Mouse (Mus musculus) embryonic facial prominence, embryonic 13.5 days (tissue): ENCODE measurements around the gene Tapt1. TPM values are rescaled to one million over a fixed set of nuclear protein-coding genes. Genes with fewer than 3 reads are reported as not detected.

ENCODE experiments used
- ATAC-seq: fragments of 200-750 bp; cut with Nextera tagmentation; 2 replicates; pipeline ENCODE4 v1.8.0; 2017; ENCODE audit warnings: low read depth; ENCODE audit not compliant: insufficient number of reproducible peaks, insufficient read depth, low FRiP score, low TSS enrichment
- H3K27ac ChIP-seq: fragments of 300-500 bp; sonication (generic); 2 replicates; pipeline ENCODE4 v1.5.1; 2015; ENCODE audit warnings: moderate library complexity, mild to moderate bottlenecking, inconsistent platforms
- H3K27me3 ChIP-seq: fragments of 300-500 bp; sonication (generic); 2 replicates; pipeline ENCODE4 v1.6.1; 2015; ENCODE audit warnings: mild to moderate bottlenecking, inconsistent platforms
- H3K36me3 ChIP-seq: fragments of 300-500 bp; sonication (generic); 2 replicates; pipeline ENCODE4 v1.6.1; 2015; ENCODE audit warnings: mild to moderate bottlenecking, inconsistent platforms
- H3K4me1 ChIP-seq: fragments of 300-500 bp; sonication (generic); 2 replicates; pipeline ENCODE4 v1.6.1; 2015; ENCODE audit warnings: inconsistent platforms
- H3K4me2 ChIP-seq: fragments of 300-500 bp; sonication (generic); 2 replicates; pipeline ENCODE4 v1.6.1; 2015; ENCODE audit warnings: moderate library complexity, mild to moderate bottlenecking, inconsistent platforms
- H3K4me3 ChIP-seq: fragments of 300-500 bp; sonication (generic); 2 replicates; pipeline ENCODE4 v1.5.1; 2015; ENCODE audit warnings: mild to moderate bottlenecking, inconsistent platforms
- H3K9ac ChIP-seq: fragments of 300-500 bp; sonication (generic); 2 replicates; pipeline ENCODE4 v1.6.1; 2015; ENCODE audit warnings: mild to moderate bottlenecking, inconsistent platforms
- H3K9me3 ChIP-seq: fragments of 300-500 bp; sonication (generic); 2 replicates; pipeline ENCODE4 v1.6.1; 2016; ENCODE audit warnings: inconsistent platforms
- WGBS: fragments of 180-500 bp; shearing (Covaris S2); methylation state at CpG from one replicate; pipeline ENCODE4 v1.1.7; 2015; ENCODE audit warnings: mixed read lengths; 5-methylcytosine and 5-hydroxymethylcytosine counted together
- polyA plus RNA-seq: library from polyadenylated mRNA; unstranded; fragments of >200 nt; fragmentation: Nextera tagmentation; extraction: Ambion mirVana; gene quantifications from 2 replicates; pipeline ENCODE4 v1.2.1, GENCODE M21; 2015

Gene Tapt1
- polyA plus RNA-seq, 1 experiment from 2014 or later = 34.1 TPM

- no peak for ATAC-seq
- no peak overlapping the region for H3K4me2 ChIP-seq
- H3K4me1 ChIP-seq = no peaks in the 10 kb centered on the region
- H3K27me3 ChIP-seq = 0 out of 2 replicates have a peak, but pooled peaks cover 3% of the 10 kb centered on the region
- H3K4me3 ChIP-seq = no peak overlapping the region
- no peak overlapping the region for H3K27ac ChIP-seq
- no peaks in the 10 kb centered on the region for H3K36me3 ChIP-seq
- no peak overlapping the region for H3K9ac ChIP-seq
- WGBS = 81% methylated on average over 5 of the region's 5 CpGs
- H3K9me3 ChIP-seq = no peaks in the 10 kb centered on the region
These were observed 24.0 kb upstream of the Tapt1 start for GRCm38 (mm10) chr5:44250211-44250955.

DNA sequence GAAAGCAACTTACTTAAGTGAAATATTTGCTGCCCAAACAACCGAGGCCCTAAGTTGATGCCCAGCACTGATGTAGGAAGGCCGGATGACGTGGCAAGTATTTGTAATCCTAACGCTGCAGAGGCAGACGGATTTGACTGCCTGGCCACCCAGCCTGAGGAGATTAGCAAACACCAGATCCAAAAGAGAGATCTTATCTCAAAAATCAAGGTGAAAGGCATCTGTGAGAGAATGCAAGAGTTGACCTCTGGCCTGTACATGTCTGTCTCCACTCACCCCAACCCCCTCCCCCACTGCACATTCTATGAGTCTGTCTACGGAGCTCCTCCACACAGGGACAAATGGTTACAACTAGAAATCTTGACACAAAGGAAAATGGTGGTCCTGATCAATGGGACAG is 22.9 kb upstream of the Tapt1 start:
- 61% methylated on average over 6 of the region's 6 CpGs for WGBS

DNA sequence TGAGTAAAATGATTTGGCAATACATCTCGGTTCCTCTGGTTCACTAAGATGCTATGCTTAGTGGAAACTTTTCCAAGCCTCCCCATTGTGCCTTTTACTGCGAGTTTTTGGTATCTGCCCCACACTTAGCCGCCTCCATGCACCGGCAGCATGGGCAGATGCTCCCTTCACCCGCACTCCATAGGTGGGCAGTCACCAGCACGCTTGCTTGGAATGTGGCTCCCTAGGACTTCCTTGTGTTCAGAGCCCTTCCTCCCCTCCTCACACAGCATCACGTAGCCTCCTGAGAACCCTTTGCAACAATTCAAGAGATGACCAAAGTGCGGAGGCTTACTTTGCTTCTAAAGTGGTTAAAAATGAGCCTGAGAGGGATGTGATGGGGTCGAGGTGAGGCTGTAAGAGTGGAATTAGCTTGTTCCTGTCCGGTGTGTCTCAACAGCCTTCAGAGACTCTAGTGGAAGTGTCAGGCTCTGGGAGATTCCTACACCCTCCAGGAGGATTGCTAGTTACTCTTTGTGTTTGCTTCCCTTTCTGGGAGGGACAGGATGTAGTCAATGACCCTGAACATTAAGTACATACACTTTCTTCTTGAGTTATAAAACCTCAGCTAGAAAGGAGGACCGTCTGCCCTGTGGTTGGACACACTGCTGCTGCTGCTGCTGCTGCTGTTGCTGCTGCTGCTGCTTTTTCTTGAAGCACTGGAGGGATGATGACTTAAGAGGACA is 20.2 kb upstream of the Tapt1 start:
- Histone ChIP-seq H3K4me3 (no peak overlapping the region), H3K36me3 (no peaks in the 10 kb centered on the region), H3K9me3 (no peaks in the 10 kb centered on the region), H3K27me3 (0 out of 2 replicates have a peak, but pooled peaks cover 3% of the 10 kb centered on the region), H3K4me2 (no peak overlapping the region), H3K27ac (no peak overlapping the region), H3K9ac (no peak overlapping the region), H3K4me1 (no peaks in the 10 kb centered on the region)
- 32% methylated on average over 11 of the region's 11 CpGs for WGBS
- ATAC-seq = no peak

More for the DNA sequence above, 22.9 kb upstream of the Tapt1 start:
- H3K4me1 ChIP-seq = no peaks in the 10 kb centered on the region
- no peak overlapping the region for H3K4me2 ChIP-seq
- H3K36me3 ChIP-seq = no peaks in the 10 kb centered on the region
- H3K9ac ChIP-seq = no peak overlapping the region
- no peak overlapping the region for H3K4me3 ChIP-seq
- no peak for ATAC-seq
- H3K27ac ChIP-seq = no peak overlapping the region
- H3K27me3 ChIP-seq = 0 out of 2 replicates have a peak, but pooled peaks cover 3% of the 10 kb centered on the region
- no peaks in the 10 kb centered on the region for H3K9me3 ChIP-seq

- ATAC-seq = no peak
- Histone ChIP-seq H3K4me2 (no peak overlapping the region), H3K27me3 (0 out of 2 replicates have a peak, but pooled peaks cover 3% of the 10 kb centered on the region), H3K9me3 (no peaks in the 10 kb centered on the region), H3K27ac (no peak overlapping the region), H3K4me3 (no peak overlapping the region), H3K36me3 (no peaks in the 10 kb centered on the region), H3K4me1 (0 out of 2 replicates have a peak, but pooled peaks cover 4% of the 10 kb centered on the region), H3K9ac (no peak overlapping the region)
- WGBS = 76% methylated on average over 7 of the region's 7 CpGs
These were observed 18.5 kb upstream of the Tapt1 start for GRCm38 (mm10) chr5:44244894-44245423.

GRCm38 (mm10) chr5:44242828-44243227 is 16.4 kb upstream of the Tapt1 start:
- Histone ChIP-seq H3K4me3 (no peak overlapping the region), H3K4me1 (0 out of 2 replicates have a peak, but pooled peaks cover 4% of the 10 kb centered on the region), H3K9ac (no peak overlapping the region), H3K4me2 (no peak overlapping the region), H3K9me3 (no peaks in the 10 kb centered on the region), H3K36me3 (no peaks in the 10 kb centered on the region), H3K27me3 (0 out of 2 replicates have a peak, but pooled peaks cover 3% of the 10 kb centered on the region), H3K27ac (no peak overlapping the region)
- 65% methylated on average over 4 of the region's 4 CpGs for WGBS
- ATAC-seq = no peak

DNA sequence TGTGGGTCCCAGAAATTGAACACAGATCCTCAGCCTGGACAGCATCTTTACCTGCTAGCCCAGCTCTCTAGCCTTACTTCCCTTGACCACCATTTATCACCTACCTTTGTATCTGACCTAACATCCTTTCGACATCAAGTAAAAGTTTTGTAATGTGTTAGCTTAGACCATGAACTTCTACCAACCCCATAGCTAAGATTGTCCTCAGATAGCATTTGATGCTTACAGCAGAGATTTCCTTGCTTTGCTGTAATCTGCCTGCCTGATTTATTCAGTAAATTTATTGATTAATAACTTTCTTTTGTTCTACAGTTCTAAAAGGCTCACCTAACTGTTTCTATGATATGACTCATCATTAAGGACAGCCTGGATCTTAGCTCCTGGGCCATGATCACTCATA is 15.3 kb upstream of the Tapt1 start:
- H3K4me2 ChIP-seq = no peak overlapping the region
- no peak overlapping the region for H3K4me3 ChIP-seq
- H3K4me1 ChIP-seq = 0 out of 2 replicates have a peak, but pooled peaks cover 4% of the 10 kb centered on the region
- no peaks in the 10 kb centered on the region for H3K36me3 ChIP-seq
- H3K9ac ChIP-seq = no peak overlapping the region
- no peak overlapping the region for H3K27ac ChIP-seq
- 0 out of 2 replicates have a peak, but pooled peaks cover 3% of the 10 kb centered on the region for H3K27me3 ChIP-seq
- 96% methylated on average over 1 of the region's 1 CpGs for WGBS
- ATAC-seq = no peak
- H3K9me3 ChIP-seq = no peaks in the 10 kb centered on the region

DNA sequence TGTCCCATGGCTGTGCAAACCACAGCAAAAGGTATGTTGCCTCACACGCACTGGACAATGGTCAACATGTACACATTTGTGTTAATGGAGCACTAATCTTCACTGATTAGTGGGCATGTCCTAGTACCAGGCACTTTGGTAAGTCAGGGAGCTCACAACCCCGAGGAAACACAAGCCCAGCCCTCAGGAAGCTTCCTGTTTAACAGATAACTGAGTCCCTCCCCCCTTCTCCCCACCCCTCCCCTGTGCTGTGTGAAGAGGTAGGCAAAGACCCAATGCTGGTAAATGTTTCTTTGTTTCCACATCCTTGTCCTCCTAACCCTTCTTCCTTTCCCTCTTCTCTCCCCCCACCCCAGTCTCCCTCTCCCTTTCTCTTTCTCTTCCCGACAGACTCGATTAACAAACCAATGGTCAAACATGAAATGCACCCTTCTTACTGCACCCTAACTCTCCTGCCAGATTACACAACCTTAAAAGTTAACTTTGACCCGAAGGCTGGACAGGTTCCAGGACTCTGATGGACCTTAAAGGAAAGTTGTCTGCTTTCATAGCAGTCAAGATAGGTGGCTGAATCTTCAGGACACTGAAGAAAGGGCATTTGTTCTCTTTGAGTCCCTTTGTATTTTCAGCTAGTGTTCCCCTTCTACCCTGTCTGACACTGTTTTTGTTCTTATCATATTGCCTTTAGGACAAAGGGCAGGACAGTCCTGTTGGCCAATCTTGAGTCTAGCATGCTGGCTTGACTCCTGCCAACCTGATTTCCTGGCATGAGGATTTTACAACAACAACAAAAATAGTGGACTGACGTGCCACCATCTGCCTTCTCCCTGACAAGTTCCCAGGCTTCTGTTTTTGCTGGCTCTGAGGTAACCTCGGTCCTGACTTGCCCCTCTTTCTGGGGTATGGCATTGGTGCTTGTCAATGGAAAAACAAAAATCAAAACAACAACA is 13.0 kb upstream of the Tapt1 start:
- Histone ChIP-seq H3K4me3 (no peak overlapping the region), H3K4me2 (no peak overlapping the region), H3K4me1 (0 out of 2 replicates have a peak, but pooled peaks cover 4% of the 10 kb centered on the region), H3K36me3 (peaks cover 5% of the 10 kb centered on the region; the same call in 1 of the 2 replicates), H3K27me3 (no peaks in the 10 kb centered on the region), H3K9ac (no peak overlapping the region), H3K9me3 (no peaks in the 10 kb centered on the region), H3K27ac (no peak overlapping the region)
- ATAC-seq = no peak
- WGBS = 45% methylated on average over 7 of the region's 7 CpGs

DNA sequence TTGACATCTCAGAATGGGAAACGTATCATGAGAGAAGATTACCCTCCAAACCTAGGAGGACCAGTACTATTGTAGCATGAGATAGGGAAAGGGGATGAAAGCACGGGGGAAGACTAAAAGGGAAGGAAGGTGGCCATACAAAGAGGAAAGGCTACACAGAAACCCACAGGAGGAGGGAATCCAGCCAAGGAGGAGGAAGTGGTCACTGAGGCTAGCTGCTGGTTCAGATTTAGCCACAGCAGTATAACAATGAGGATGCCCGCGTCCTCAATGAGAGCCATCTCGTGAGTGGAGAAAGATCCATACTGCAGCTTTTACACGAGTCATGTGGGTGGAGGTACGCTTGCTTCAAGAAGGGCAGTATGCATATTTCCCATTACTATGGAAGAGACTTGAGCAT is 11.8 kb upstream of the Tapt1 start:
- no peak for ATAC-seq
- H3K4me1 ChIP-seq = 0 out of 2 replicates have a peak, but pooled peaks cover 4% of the 10 kb centered on the region
- WGBS = 89% methylated on average over 7 of the region's 7 CpGs

DNA sequence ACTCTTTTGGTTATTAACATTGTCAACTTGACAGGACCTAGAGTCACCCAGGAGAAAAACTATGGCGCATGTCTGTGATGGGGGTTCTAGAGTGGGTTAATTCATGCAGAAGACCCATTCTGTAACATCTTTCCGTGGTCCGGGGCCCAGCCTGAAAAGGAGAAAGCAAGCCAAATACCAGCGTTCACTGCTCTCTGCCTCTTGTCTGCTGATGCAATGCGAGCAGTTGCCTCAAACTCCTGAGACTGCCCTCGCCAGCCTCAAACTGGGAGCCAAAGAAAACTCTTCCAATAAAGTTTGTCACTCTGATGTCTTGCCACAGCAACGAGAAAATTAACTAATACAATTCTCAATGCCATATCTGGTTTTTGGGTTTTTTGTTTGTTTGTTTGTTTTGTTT is 8.2 kb upstream of the Tapt1 start:
- H3K4me2 ChIP-seq = no peak overlapping the region
- 84% methylated on average over 7 of the region's 7 CpGs for WGBS
- H3K4me3 ChIP-seq = no peak overlapping the region
- no peak overlapping the region for H3K9ac ChIP-seq
- peaks cover 5% of the 10 kb centered on the region; the same call in 1 of the 2 replicates for H3K36me3 ChIP-seq
- ATAC-seq = no peak
- no peaks in the 10 kb centered on the region for H3K27me3 ChIP-seq
- H3K27ac ChIP-seq = no peak overlapping the region
- no peaks in the 10 kb centered on the region for H3K9me3 ChIP-seq
- no peaks in the 10 kb centered on the region for H3K4me1 ChIP-seq

More for the DNA sequence above, 11.8 kb upstream of the Tapt1 start:
- peaks cover 5% of the 10 kb centered on the region; the same call in 1 of the 2 replicates for H3K36me3 ChIP-seq
- H3K27ac ChIP-seq = no peak overlapping the region
- no peak overlapping the region for H3K9ac ChIP-seq
- H3K4me3 ChIP-seq = no peak overlapping the region
- H3K9me3 ChIP-seq = no peaks in the 10 kb centered on the region
- H3K27me3 ChIP-seq = no peaks in the 10 kb centered on the region
- H3K4me2 ChIP-seq = no peak overlapping the region

DNA sequence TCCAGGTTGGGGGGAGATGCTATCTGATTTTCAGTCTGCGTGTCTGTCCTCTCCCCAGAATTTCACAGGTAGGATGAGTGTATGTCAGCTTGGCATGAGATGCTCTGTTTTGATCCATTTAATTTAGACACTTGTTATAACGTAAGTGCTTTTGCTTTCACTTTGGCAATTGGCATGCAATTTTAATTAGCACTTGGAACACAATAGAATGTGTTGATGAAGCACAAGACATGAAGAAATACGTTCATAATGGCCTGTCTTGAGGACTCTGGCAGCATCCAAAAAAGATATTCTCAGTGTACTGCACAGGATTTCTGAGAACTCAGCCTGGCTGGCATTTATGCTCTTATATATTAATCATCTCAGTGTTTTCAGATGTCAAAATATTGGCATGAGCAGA is 7.5 kb upstream of the Tapt1 start:
- H3K9ac ChIP-seq = no peak overlapping the region
- H3K27me3 ChIP-seq = no peaks in the 10 kb centered on the region
- ATAC-seq = no peak
- no peak overlapping the region for H3K27ac ChIP-seq
- peaks cover 5% of the 10 kb centered on the region; the same call in 1 of the 2 replicates for H3K36me3 ChIP-seq
- H3K4me2 ChIP-seq = no peak overlapping the region
- WGBS = 83% methylated on average over 3 of the region's 3 CpGs
- H3K9me3 ChIP-seq = no peaks in the 10 kb centered on the region
- H3K4me3 ChIP-seq = no peak overlapping the region
- peaks cover 4% of the 10 kb centered on the region for H3K4me1 ChIP-seq

DNA sequence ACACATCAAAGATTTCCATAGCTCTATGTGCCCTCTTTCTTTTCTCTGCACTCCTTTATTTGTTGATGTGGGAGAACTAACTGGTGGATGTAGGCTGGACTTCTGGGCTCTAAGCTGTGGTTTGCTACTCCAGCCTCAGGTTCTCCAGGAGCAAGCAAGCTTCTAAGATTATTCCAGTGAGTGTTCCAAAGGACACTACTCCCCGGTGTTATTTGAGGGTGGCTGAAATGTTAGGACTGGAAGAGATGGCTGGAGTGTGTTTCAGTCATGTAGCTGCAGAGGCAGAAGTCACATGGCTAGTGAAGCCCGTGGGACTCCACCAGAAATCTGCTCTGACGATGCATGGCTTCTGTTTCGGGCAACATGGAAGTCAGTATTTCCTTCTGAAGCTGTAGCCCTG is 2.3 kb upstream of the Tapt1 start:
- 73% methylated on average over 4 of the region's 4 CpGs for WGBS
- no peak for ATAC-seq
- Histone ChIP-seq H3K27ac (no peak overlapping the region), H3K27me3 (no peaks in the 10 kb centered on the region), H3K4me1 (peaks cover 29% of the 10 kb centered on the region), H3K36me3 (no peaks in the 10 kb centered on the region), H3K4me2 (peak overlapping the region; percentile 3; the same call in 1 of the 2 replicates), H3K9ac (no peak overlapping the region), H3K9me3 (no peaks in the 10 kb centered on the region), H3K4me3 (no peak overlapping the region)
